Mouse (Mus musculus): ENCODE measurements around the gene Clybl.

Gene Clybl

GRCm38 (mm10) chr14:122414786-122415185 lies 233.3 kb downstream of the Clybl start:
- DNase-seq (ENCODE audit: low spot score in 2 of 2), result no peak

- DNase-seq (ENCODE audit: low spot score in 2 of 2), result no peak
Observed at GRCm38 (mm10) chr14:122416166-122416771, 234.8 kb downstream of the Clybl start.

GRCm38 (mm10) chr14:122424441-122424840 lies 242.9 kb downstream of the Clybl start:
- no peak for DNase-seq (ENCODE audit: low spot score in 2 of 2)

GRCm38 (mm10) chr14:122426529-122427203 lies 245.2 kb downstream of the Clybl start:
- DNase-seq (ENCODE audit: low spot score in 2 of 2), result no peak

- no peak for DNase-seq (ENCODE audit: low spot score in 2 of 2)
Observed at GRCm38 (mm10) chr14:122427204-122427560, 245.7 kb downstream of the Clybl start.

GRCm38 (mm10) chr14:122427654-122428053 lies 246.2 kb downstream of the Clybl start:
- DNase-seq (ENCODE audit: low spot score in 2 of 2), result no peak

- DNase-seq (ENCODE audit: low spot score in 2 of 2), result no peak
Observed at GRCm38 (mm10) chr14:122432558-122432957, 251.1 kb downstream of the Clybl start.

- DNase-seq (ENCODE audit: low spot score in 2 of 2), result no peak
Observed at GRCm38 (mm10) chr14:122434039-122434438, 252.5 kb downstream of the Clybl start.

GRCm38 (mm10) chr14:122436850-122437249 lies 255.3 kb downstream of the Clybl start:
- no peak for DNase-seq (ENCODE audit: low spot score in 2 of 2)

GRCm38 (mm10) chr14:122449601-122450495 lies 268.3 kb downstream of the Clybl start:
- DNase-seq (ENCODE audit: low spot score in 2 of 2), result no peak

- peak in 1 of 2 experiments; percentile 40 for DNase-seq (ENCODE audit: low spot score in 2 of 2)
Observed at GRCm38 (mm10) chr14:122450496-122451382, 269.2 kb downstream of the Clybl start, which contains the start of gene Gm5089. Gm5089 (minus strand) TSS chr14:122451115.

- DNase-seq (ENCODE audit: low spot score in 2 of 2), result no peak
Observed at GRCm38 (mm10) chr14:122451551-122452145, 270.1 kb downstream of the Clybl start.

Data from right cerebral cortex, postnatal 36 days (tissue).